Mouse (Mus musculus) limb, embryonic 14.5 days (tissue): ENCODE results near the gene Itga10. TPM values are rescaled to one million over a fixed set of nuclear protein-coding genes. Genes with fewer than 3 reads are reported as not detected.
A peak's percentile ranks its signal among the peaks of the same experiment; 100 is the strongest.

Experiments used
- ATAC-seq: fragments of 200-750 bp; cut with Nextera tagmentation; 2 replicates; pipeline ENCODE4 v1.8.0; 2017; ENCODE audit warnings: low read depth, moderate number of reproducible peaks, moderate TSS enrichment; ENCODE audit not compliant: low FRiP score
- DNase-seq: peaks from one replicate; pipeline ENCODE4 v3.0.0-alpha.2; 2015; ENCODE audit warnings: low spot score
- H3K27ac ChIP-seq: fragments of 300-500 bp; sonication (generic); replicated peaks from 2 replicates; pipeline ENCODE4 v1.5.1; 2014; ENCODE audit warnings: low read depth, mild to moderate bottlenecking, low read length, moderate library complexity, mixed read lengths
- H3K27me3 ChIP-seq: fragments of 300-500 bp; sonication (generic); 2 replicates; pipeline ENCODE4 v1.6.1; 2014; ENCODE audit warnings: low read length, mixed read lengths; ENCODE audit not compliant: control insufficient read depth, insufficient read depth
- H3K36me3 ChIP-seq: fragments of 300-500 bp; sonication (generic); 2 replicates; pipeline ENCODE4 v1.6.1; 2014; ENCODE audit warnings: mild to moderate bottlenecking, low read length, moderate library complexity, mixed read lengths; ENCODE audit not compliant: control insufficient read depth, insufficient read depth
- H3K4me1 ChIP-seq: fragments of 300-500 bp; sonication (generic); 2 replicates; pipeline ENCODE4 v1.6.1; 2014; ENCODE audit warnings: antibody characterized with exemption, low read length, mixed read lengths; ENCODE audit not compliant: control insufficient read depth, insufficient read depth
- H3K4me2 ChIP-seq: fragments of 300-500 bp; sonication (generic); replicated peaks from 2 replicates; pipeline ENCODE4 v1.6.1; 2014; ENCODE audit warnings: low read depth, mild to moderate bottlenecking, low read length, moderate library complexity; ENCODE audit not compliant: severe bottlenecking
- H3K4me3 ChIP-seq: fragments of 300-500 bp; sonication (generic); replicated peaks from 2 replicates; pipeline ENCODE4 v1.5.1; 2014; ENCODE audit warnings: low read length
- H3K9ac ChIP-seq: fragments of 300-500 bp; sonication (generic); 2 replicates; pipeline ENCODE4 v1.6.1; 2014; ENCODE audit warnings: mild to moderate bottlenecking, low read depth, low read length, moderate library complexity; ENCODE audit not compliant: severe bottlenecking
- H3K9me3 ChIP-seq: fragments of 300-500 bp; sonication (generic); 2 replicates; pipeline ENCODE4 v1.6.1; 2016; ENCODE audit warnings: low read length; ENCODE audit not compliant: control insufficient read depth
- POLR2A ChIP-seq: fragments of 200-500 bp; IDR thresholded peaks from 2 replicates; pipeline ENCODE4 v1.8.0; 2012; ENCODE audit warnings: inconsistent platforms, mild to moderate bottlenecking, moderate library complexity, borderline replicate concordance; ENCODE audit not compliant: insufficient read depth, insufficient read length; ENCODE audit errors: extremely low read depth
- WGBS: fragments of 180-500 bp; shearing (Covaris S2); extraction: QIAGEN DNeasy Blood & Tissue Kit; methylation state at CpG from one replicate; pipeline ENCODE4 v1.1.7; 2014; 5-methylcytosine and 5-hydroxymethylcytosine counted together
- polyA plus RNA-seq, 2 experiments: library from polyadenylated mRNA; depleted of rRNA in 1 of 2; stranded (reverse) in 1 of 2; unstranded in 1 of 2; fragments of >200 nt; fragmentation: Nextera tagmentation in 1 of 2; extraction: Ambion mirVana in 1 of 2; gene quantifications; 2 replicates each; pipeline versions ENCODE4 v1.2.1 to v1.2.3; 2012 to 2014

Itga10 gene
- polyA plus RNA-seq, 2 experiments, result 3.9 to 25.0 TPM

DNA sequence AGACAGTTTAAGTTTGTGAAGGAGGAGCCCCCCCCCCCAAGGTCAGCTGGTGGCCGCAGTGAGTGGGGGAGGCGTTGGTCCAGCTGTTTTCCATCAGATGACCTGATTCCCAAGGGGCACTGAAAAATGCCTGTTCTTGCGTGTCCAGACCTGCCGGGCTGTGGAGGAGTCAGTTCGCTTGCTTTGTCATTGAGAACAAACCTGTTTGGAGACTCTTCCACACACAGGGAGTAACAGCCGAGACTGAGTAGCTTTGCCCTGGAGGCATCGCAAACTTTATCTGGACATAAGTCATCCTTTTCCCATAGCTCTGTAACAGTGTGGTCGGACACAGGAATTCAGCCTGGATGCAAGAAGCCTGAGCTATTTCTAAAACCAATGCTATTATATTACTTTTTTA, 29.1 kb downstream of the Itga10 start:
- Histone ChIP-seq H3K4me1 (peaks cover 13% of the 10 kb centered on the region), H3K4me3 (no peak overlapping the region), H3K9ac (no peak overlapping the region), H3K4me2 (peak overlapping the region; percentile 30; the same call in 1 of the 2 replicates), H3K27ac (peak overlapping the region; percentile 56; the same call in 1 of the 2 replicates), H3K27me3 (no peaks in the 10 kb centered on the region), H3K9me3 (no peaks in the 10 kb centered on the region), H3K36me3 (no peaks in the 10 kb centered on the region)
- no peak for TF ChIP-seq POLR2A
- ATAC-seq (peak; percentile 54; the same call in 1 of the 2 replicates), DNase-seq (peak; percentile 46)
- WGBS, result 12% methylated on average over 8 of the region's 8 CpGs

DNA sequence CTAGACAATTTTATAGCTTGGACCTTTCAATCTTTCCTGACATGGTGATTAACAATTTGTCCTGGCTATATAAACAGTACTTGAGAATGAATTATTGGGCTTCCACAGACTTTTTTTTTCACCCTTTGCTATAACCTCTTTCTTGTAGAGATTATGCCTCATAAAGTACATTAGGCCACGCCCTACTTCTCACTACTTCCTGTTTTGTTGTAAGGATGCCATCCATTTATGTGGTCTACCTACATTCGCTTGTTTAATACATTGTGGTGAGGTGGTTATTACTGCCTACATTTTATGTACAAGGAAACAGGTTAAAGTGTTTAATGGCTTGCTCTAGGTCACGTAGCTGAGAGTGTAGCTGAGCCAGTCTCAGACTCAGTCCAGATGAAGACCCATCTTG, 29.8 kb downstream of the Itga10 start:
- H3K27ac ChIP-seq, result no peak overlapping the region
- no peak overlapping the region for H3K4me2 ChIP-seq

DNA sequence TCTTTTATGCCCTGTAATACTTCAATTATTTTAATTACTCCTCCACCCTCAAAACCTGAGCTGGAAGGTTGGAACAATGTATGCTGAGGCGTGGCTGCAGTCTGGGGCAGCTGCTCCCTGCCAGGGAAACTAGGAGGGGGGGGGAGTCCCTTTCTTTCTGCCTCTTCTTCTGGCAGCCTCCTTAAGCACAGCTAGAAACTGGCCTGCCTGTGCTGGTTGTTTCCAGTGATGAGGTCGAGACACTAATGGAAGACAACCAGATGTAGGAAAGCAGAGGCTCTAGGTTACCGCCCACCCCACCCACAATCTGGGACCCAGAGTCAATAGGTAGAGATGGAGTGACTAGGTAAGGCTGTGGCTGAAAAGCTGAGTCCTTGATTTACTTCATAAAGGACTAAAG, 30.3 kb downstream of the Itga10 start:
- no peak for ATAC-seq
- WGBS, result 43% methylated on average over 3 of the region's 3 CpGs

More for the DNA sequence above, 29.8 kb downstream of the Itga10 start:
- H3K9me3 ChIP-seq, result no peaks in the 10 kb centered on the region
- TF ChIP-seq POLR2A, result no peak
- no peaks in the 10 kb centered on the region for H3K27me3 ChIP-seq
- no peaks in the 10 kb centered on the region for H3K36me3 ChIP-seq
- ATAC-seq (no peak), DNase-seq (no peak)
- 50% methylated on average over 3 of the region's 3 CpGs for WGBS
- H3K4me3 ChIP-seq, result no peak overlapping the region
- peaks cover 10% of the 10 kb centered on the region; the same call in 1 of the 2 replicates for H3K4me1 ChIP-seq
- no peak overlapping the region for H3K9ac ChIP-seq

DNA sequence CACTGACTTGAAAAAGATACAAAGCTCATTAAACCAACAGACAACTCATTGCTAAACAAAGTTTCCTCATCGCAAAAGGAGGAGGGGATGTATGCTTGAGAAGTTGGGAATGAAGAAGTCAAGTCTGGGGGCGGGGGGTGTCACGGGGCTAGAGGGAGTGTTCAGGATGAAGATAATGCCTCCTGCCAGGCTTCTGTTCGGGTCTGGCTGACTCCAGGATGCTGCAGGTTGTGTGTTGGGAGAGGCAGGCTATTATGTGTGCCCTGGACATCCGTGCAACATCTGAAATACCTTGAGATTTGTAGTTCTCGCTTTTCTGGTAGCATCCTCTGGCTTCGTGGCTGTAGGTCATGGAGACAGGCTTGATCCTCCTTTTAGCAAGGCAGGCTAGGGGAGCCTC, 33.1 kb downstream of the Itga10 start:
- no peak overlapping the region for H3K9ac ChIP-seq
- H3K4me1 ChIP-seq, result peaks cover 6% of the 10 kb centered on the region; the same call in 1 of the 2 replicates
- no peak for TF ChIP-seq POLR2A
- H3K27me3 ChIP-seq, result no peaks in the 10 kb centered on the region
- ATAC-seq (no peak), DNase-seq (no peak)
- 72% methylated on average over 7 of the region's 7 CpGs for WGBS
- H3K4me3 ChIP-seq, result no peak overlapping the region
- H3K36me3 ChIP-seq, result no peaks in the 10 kb centered on the region
- no peaks in the 10 kb centered on the region for H3K9me3 ChIP-seq
- no peak overlapping the region for H3K27ac ChIP-seq
- H3K4me2 ChIP-seq, result no peak overlapping the region

More for the DNA sequence above, 30.3 kb downstream of the Itga10 start:
- Histone ChIP-seq H3K27me3 (no peaks in the 10 kb centered on the region), H3K27ac (no peak overlapping the region), H3K9ac (no peak overlapping the region), H3K9me3 (no peaks in the 10 kb centered on the region), H3K36me3 (no peaks in the 10 kb centered on the region), H3K4me2 (no peak overlapping the region), H3K4me3 (no peak overlapping the region), H3K4me1 (peaks cover 6% of the 10 kb centered on the region; the same call in 1 of the 2 replicates)
- no peak for TF ChIP-seq POLR2A
- DNase-seq, result no peak

DNA sequence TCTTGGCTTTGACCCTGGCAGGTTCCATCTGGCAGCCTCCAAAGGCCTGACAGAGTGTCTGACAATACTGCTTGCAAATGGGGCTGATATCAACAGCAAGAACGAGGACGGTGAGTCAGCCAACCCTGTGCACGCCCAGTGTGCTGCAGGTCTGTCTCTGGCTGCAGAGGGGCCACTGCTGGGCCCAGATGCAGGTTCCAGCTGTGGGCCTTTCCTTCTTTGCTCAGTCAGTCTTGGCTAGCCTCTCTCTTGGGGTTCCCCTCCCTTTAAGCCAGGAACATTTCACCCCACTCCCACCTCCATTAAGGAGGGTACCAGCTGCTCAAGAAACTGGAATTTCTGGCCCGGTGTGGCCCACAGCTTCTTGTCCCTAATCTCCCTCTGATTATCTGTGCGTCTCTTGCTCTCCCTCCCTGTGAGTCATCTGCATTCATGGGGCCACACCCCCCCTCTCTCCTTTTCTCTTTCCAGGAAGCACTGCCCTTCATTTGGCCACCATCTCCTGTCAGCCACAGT, 33.8 kb downstream of the Itga10 start:
- ATAC-seq (no peak), DNase-seq (no peak)
- TF ChIP-seq POLR2A, result no peak
- no peak overlapping the region for H3K4me3 ChIP-seq
- no peak overlapping the region for H3K4me2 ChIP-seq
- no peak overlapping the region for H3K9ac ChIP-seq
- no peak overlapping the region for H3K27ac ChIP-seq
- no peaks in the 10 kb centered on the region for H3K9me3 ChIP-seq
- WGBS, result 39% methylated on average over 5 of the region's 5 CpGs
- H3K4me1 ChIP-seq, result peaks cover 6% of the 10 kb centered on the region; the same call in 1 of the 2 replicates
- 0 out of 2 replicates have a peak, but pooled peaks cover 7% of the 10 kb centered on the region for H3K27me3 ChIP-seq
- H3K36me3 ChIP-seq, result no peaks in the 10 kb centered on the region
